Mouse (Mus musculus): ENCODE results near the gene Rab40c.

- TF ChIP-seq CTCF (IDR thresholded peaks at IDR 0.05; ENCODE audit: insufficient read depth, low read depth, low read length) (no peak), POLR2A (IDR thresholded peaks at IDR 0.05; ENCODE audit: insufficient read depth, low read depth, low read length) (peak; percentile 89)
Observed at GRCm38 (mm10) chr17:25832436-25833290, 86.9 kb downstream of the Rab40c start.

Measured in olfactory bulb, adult 2 months (tissue).